Mouse (Mus musculus): ENCODE measurements around the gene Ctnnal1. TPM values are rescaled to one million over a fixed set of nuclear protein-coding genes. Genes with fewer than 3 reads are reported as not detected.
A peak's percentile ranks its signal among the peaks of the same experiment; 100 is the strongest.

Ctnnal1 gene
- total and polyA plus RNA-seq, 3 experiments = 3.3 to 5.2 (median 4.2) TPM

GRCm38 (mm10) chr4:56864417-56865001 lies 479 bp downstream of the Ctnnal1 start:
- Histone ChIP-seq H3K27me3 (replicated peaks) (no peaks in the 10 kb centered on the region), H3K4me1 (ENCODE audit: control insufficient read depth in 1 of 2, insufficient read depth in 2 of 2) (peaks cover 3 to 10% of the 10 kb centered on the region in 2 experiments), H3K27ac (ENCODE audit: insufficient read depth, low read depth) (no peak overlapping the region), H3K4me3 (replicated peaks in 1 of 3; ENCODE audit: low read depth in 2 of 3, low read length in 2 of 3, poor library complexity in 1 of 3) (peak overlapping the region; percentile 49 to 90 (median 68)), H3K36me3 (replicated peaks in 1 of 2; ENCODE audit: control insufficient read depth in 1 of 2, insufficient read depth in 1 of 2, low read length in 1 of 2) (peaks cover 0 to 9% of the 10 kb centered on the region in 2 experiments), H3K9me3 (replicated peaks; ENCODE audit: low read length) (no peaks in the 10 kb centered on the region), H3K79me2 (replicated peaks; ENCODE audit: control insufficient read depth, extremely low read depth, insufficient read depth, poor library complexity, severe bottlenecking) (no peaks in the 10 kb centered on the region), H3K9ac (ENCODE audit: insufficient read depth, low read depth) (peak overlapping the region; percentile 68), H3K4me2 (ENCODE audit: insufficient read depth, low read depth, poor library complexity, severe bottlenecking) (peak overlapping the region; percentile 85)
- in situ Hi-C loops (cut with MboI; ENCODE audit: low pct_ligation_motif_present, low pct_unique_long_range_greater_than_20kb, low sequenced_read_pairs) (no loop called here), dilution Hi-C loops (cut with MboI; ENCODE audit: extremely low pct_ligation_motif_present, extremely low pct_unique_long_range_greater_than_20kb, low sequenced_read_pairs) (no loop called here)
- DNase-seq (ENCODE audit: extremely low read depth) = no peak
- peak; percentile 50 for TF ChIP-seq MXI1 (IDR thresholded peaks at IDR 0.05; ENCODE audit: low read depth, low read length)
- TF ChIP-seq UBTF (IDR thresholded peaks at IDR 0.05; ENCODE audit: low read depth, low read length) = 0 out of 2 replicates have a peak, but pooled peaks have one; percentile 16
- TF ChIP-seq SIN3A (IDR thresholded peaks at IDR 0.05; ENCODE audit: low read length) = 0 out of 2 replicates have a peak, but pooled peaks have one; percentile 39
- TF ChIP-seq EP300 (IDR thresholded peaks at IDR 0.05; ENCODE audit: low read length) = no peak
- TF ChIP-seq MAX (IDR thresholded peaks at IDR 0.05; ENCODE audit: low read length) = 0 out of 2 replicates have a peak, but pooled peaks have one; percentile 21

GRCm38 (mm10) chr4:56864016-56864415 lies 972 bp downstream of the Ctnnal1 start:
- Histone ChIP-seq H3K4me2 (ENCODE audit: insufficient read depth, low read depth, poor library complexity, severe bottlenecking) (peak overlapping the region; percentile 85), H3K4me3 (replicated peaks in 1 of 3; ENCODE audit: low read depth in 2 of 3, low read length in 2 of 3, poor library complexity in 1 of 3) (peak overlapping the region; percentile 49 to 90 (median 68)), H3K27ac (ENCODE audit: insufficient read depth, low read depth) (no peak overlapping the region), H3K4me1 (ENCODE audit: control insufficient read depth in 1 of 2, insufficient read depth in 2 of 2) (peaks cover 3 to 10% of the 10 kb centered on the region in 2 experiments), H3K9ac (ENCODE audit: insufficient read depth, low read depth) (peak overlapping the region; percentile 68), H3K36me3 (replicated peaks in 1 of 2; ENCODE audit: control insufficient read depth in 1 of 2, insufficient read depth in 1 of 2, low read length in 1 of 2) (peaks cover 0 to 7% of the 10 kb centered on the region in 2 experiments), H3K79me2 (replicated peaks; ENCODE audit: control insufficient read depth, extremely low read depth, insufficient read depth, poor library complexity, severe bottlenecking) (no peaks in the 10 kb centered on the region), H3K27me3 (replicated peaks) (no peaks in the 10 kb centered on the region), H3K9me3 (replicated peaks; ENCODE audit: low read length) (no peaks in the 10 kb centered on the region)
- dilution Hi-C loops (cut with MboI; ENCODE audit: extremely low pct_ligation_motif_present, extremely low pct_unique_long_range_greater_than_20kb, low sequenced_read_pairs) = no loop called here
- DNase-seq (ENCODE audit: extremely low read depth) = no peak
- in situ Hi-C loops (cut with MboI; ENCODE audit: low pct_ligation_motif_present, low pct_unique_long_range_greater_than_20kb, low sequenced_read_pairs) = no loop called here
- TF ChIP-seq MYC (IDR thresholded peaks at IDR 0.05; ENCODE audit: low read depth, low read length) (no peak), TCF12 (IDR thresholded peaks at IDR 0.05; ENCODE audit: low read depth, low read length) (no peak), MAX (IDR thresholded peaks at IDR 0.05; ENCODE audit: low read length) (no peak), SMC3 (IDR thresholded peaks at IDR 0.05; ENCODE audit: low read depth, low read length) (no peak), NELFE (IDR thresholded peaks at IDR 0.05; ENCODE audit: low read depth, low read length) (no peak), ELF1 (IDR thresholded peaks at IDR 0.05; ENCODE audit: low read depth, low read length) (no peak), RCOR1 (conservative IDR thresholded peaks at IDR 0.05; ENCODE audit: low read depth, low read length) (no peak), HCFC1 (IDR thresholded peaks at IDR 0.05; ENCODE audit: low read depth, low read length) (no peak), TBP (conservative IDR thresholded peaks at IDR 0.05; ENCODE audit: low read depth, low read length) (no peak), BHLHE40 (IDR thresholded peaks at IDR 0.05; ENCODE audit: low read depth, low read length) (no peak), RAD21 (IDR thresholded peaks at IDR 0.05; ENCODE audit: low read depth, low read length) (no peak), JUN (IDR thresholded peaks at IDR 0.05; ENCODE audit: insufficient read depth, low read depth, low read length) (no peak), GABPA (IDR thresholded peaks at IDR 0.05; ENCODE audit: insufficient replicate concordance, low read depth, low read length) (no peak), CTCF (conservative IDR thresholded peaks at IDR 0.05 in 1 of 2, IDR thresholded peaks at IDR 0.05 in 1 of 2; ENCODE audit: low read depth in 2 of 2, low read length in 2 of 2) (no peak), PAX5 (IDR thresholded peaks at IDR 0.05; ENCODE audit: low read length) (no peak)
